Mouse (Mus musculus): ENCODE data around the gene Slc25a21. TPM values are rescaled to one million over a fixed set of nuclear protein-coding genes. Genes with fewer than 3 reads are reported as not detected.

The Slc25a21 gene
- polyA plus RNA-seq, 1 experiment = not detected

- TF ChIP-seq CTCF (IDR thresholded peaks at IDR 0.05; ENCODE audit: low read depth, low read length) = no peak
- no peak for TF ChIP-seq POLR2A (IDR thresholded peaks at IDR 0.05; ENCODE audit: borderline replicate concordance, low read depth, low read length)
- H3K4me1 ChIP-seq (ENCODE audit: control insufficient read depth, insufficient read depth, low read length) = no peaks in the 10 kb centered on the region
- H3K27ac ChIP-seq (ENCODE audit: insufficient read depth, low read depth, low read length) = no peak overlapping the region
- no peak overlapping the region for H3K4me3 ChIP-seq (ENCODE audit: insufficient read depth, low read length)
Observed at GRCm38 (mm10) chr12:56959230-56960051, 237.8 kb downstream of the Slc25a21 start.

GRCm38 (mm10) chr12:56958244-56958643 is 239.0 kb downstream of the Slc25a21 start:
- no peak overlapping the region for H3K4me3 ChIP-seq (ENCODE audit: insufficient read depth, low read length)
- no peaks in the 10 kb centered on the region for H3K4me1 ChIP-seq (ENCODE audit: control insufficient read depth, insufficient read depth, low read length)
- no peak for TF ChIP-seq CTCF (IDR thresholded peaks at IDR 0.05; ENCODE audit: low read depth, low read length)
- TF ChIP-seq POLR2A (IDR thresholded peaks at IDR 0.05; ENCODE audit: borderline replicate concordance, low read depth, low read length) = no peak
- H3K27ac ChIP-seq (ENCODE audit: insufficient read depth, low read depth, low read length) = no peak overlapping the region

GRCm38 (mm10) chr12:56951749-56952657 is 245.3 kb downstream of the Slc25a21 start:
- no peaks in the 10 kb centered on the region for H3K4me1 ChIP-seq (ENCODE audit: control insufficient read depth, insufficient read depth, low read length)
- TF ChIP-seq POLR2A (IDR thresholded peaks at IDR 0.05; ENCODE audit: borderline replicate concordance, low read depth, low read length) (no peak), CTCF (IDR thresholded peaks at IDR 0.05; ENCODE audit: low read depth, low read length) (no peak)
- no peak overlapping the region for H3K4me3 ChIP-seq (ENCODE audit: insufficient read depth, low read length)
- H3K27ac ChIP-seq (ENCODE audit: insufficient read depth, low read depth, low read length) = no peak overlapping the region

GRCm38 (mm10) chr12:56944265-56944664 is 253.0 kb downstream of the Slc25a21 start:
- Histone ChIP-seq H3K4me3 (ENCODE audit: insufficient read depth, low read length) (no peak overlapping the region), H3K27ac (ENCODE audit: insufficient read depth, low read depth, low read length) (no peak overlapping the region), H3K4me1 (ENCODE audit: control insufficient read depth, insufficient read depth, low read length) (no peaks in the 10 kb centered on the region)
- TF ChIP-seq CTCF (IDR thresholded peaks at IDR 0.05; ENCODE audit: low read depth, low read length) = no peak
- TF ChIP-seq POLR2A (IDR thresholded peaks at IDR 0.05; ENCODE audit: borderline replicate concordance, low read depth, low read length) = no peak

- Histone ChIP-seq H3K4me3 (ENCODE audit: insufficient read depth, low read length) (no peak overlapping the region), H3K27ac (ENCODE audit: insufficient read depth, low read depth, low read length) (no peak overlapping the region), H3K4me1 (ENCODE audit: control insufficient read depth, insufficient read depth, low read length) (no peaks in the 10 kb centered on the region)
- TF ChIP-seq POLR2A (IDR thresholded peaks at IDR 0.05; ENCODE audit: borderline replicate concordance, low read depth, low read length) (no peak), CTCF (IDR thresholded peaks at IDR 0.05; ENCODE audit: low read depth, low read length) (no peak)
Observed at GRCm38 (mm10) chr12:56940861-56941260, 256.4 kb downstream of the Slc25a21 start.

- Histone ChIP-seq H3K4me1 (ENCODE audit: control insufficient read depth, insufficient read depth, low read length) (no peaks in the 10 kb centered on the region), H3K4me3 (ENCODE audit: insufficient read depth, low read length) (no peak overlapping the region), H3K27ac (ENCODE audit: insufficient read depth, low read depth, low read length) (no peak overlapping the region)
- TF ChIP-seq CTCF (IDR thresholded peaks at IDR 0.05; ENCODE audit: low read depth, low read length) (no peak), POLR2A (IDR thresholded peaks at IDR 0.05; ENCODE audit: borderline replicate concordance, low read depth, low read length) (no peak)
Observed at GRCm38 (mm10) chr12:56918145-56918544, 279.1 kb downstream of the Slc25a21 start.

- H3K4me3 ChIP-seq (ENCODE audit: insufficient read depth, low read length) = no peak overlapping the region
- H3K4me1 ChIP-seq (ENCODE audit: control insufficient read depth, insufficient read depth, low read length) = no peaks in the 10 kb centered on the region
- H3K27ac ChIP-seq (ENCODE audit: insufficient read depth, low read depth, low read length) = no peak overlapping the region
- TF ChIP-seq CTCF (IDR thresholded peaks at IDR 0.05; ENCODE audit: low read depth, low read length) = no peak
- TF ChIP-seq POLR2A (IDR thresholded peaks at IDR 0.05; ENCODE audit: borderline replicate concordance, low read depth, low read length) = no peak
Observed at GRCm38 (mm10) chr12:56906476-56906875, 290.8 kb downstream of the Slc25a21 start.

GRCm38 (mm10) chr12:56905652-56906305 is 291.5 kb downstream of the Slc25a21 start:
- no peaks in the 10 kb centered on the region for H3K4me1 ChIP-seq (ENCODE audit: control insufficient read depth, insufficient read depth, low read length)
- TF ChIP-seq POLR2A (IDR thresholded peaks at IDR 0.05; ENCODE audit: borderline replicate concordance, low read depth, low read length) = no peak
- no peak for TF ChIP-seq CTCF (IDR thresholded peaks at IDR 0.05; ENCODE audit: low read depth, low read length)
- no peak overlapping the region for H3K27ac ChIP-seq (ENCODE audit: insufficient read depth, low read depth, low read length)
- H3K4me3 ChIP-seq (ENCODE audit: insufficient read depth, low read length) = no peak overlapping the region

GRCm38 (mm10) chr12:56905222-56905621 is 292.1 kb downstream of the Slc25a21 start:
- no peak overlapping the region for H3K4me3 ChIP-seq (ENCODE audit: insufficient read depth, low read length)
- no peak for TF ChIP-seq POLR2A (IDR thresholded peaks at IDR 0.05; ENCODE audit: borderline replicate concordance, low read depth, low read length)
- no peak for TF ChIP-seq CTCF (IDR thresholded peaks at IDR 0.05; ENCODE audit: low read depth, low read length)
- no peak overlapping the region for H3K27ac ChIP-seq (ENCODE audit: insufficient read depth, low read depth, low read length)
- H3K4me1 ChIP-seq (ENCODE audit: control insufficient read depth, insufficient read depth, low read length) = no peaks in the 10 kb centered on the region
